In the genomic region with DNA sequence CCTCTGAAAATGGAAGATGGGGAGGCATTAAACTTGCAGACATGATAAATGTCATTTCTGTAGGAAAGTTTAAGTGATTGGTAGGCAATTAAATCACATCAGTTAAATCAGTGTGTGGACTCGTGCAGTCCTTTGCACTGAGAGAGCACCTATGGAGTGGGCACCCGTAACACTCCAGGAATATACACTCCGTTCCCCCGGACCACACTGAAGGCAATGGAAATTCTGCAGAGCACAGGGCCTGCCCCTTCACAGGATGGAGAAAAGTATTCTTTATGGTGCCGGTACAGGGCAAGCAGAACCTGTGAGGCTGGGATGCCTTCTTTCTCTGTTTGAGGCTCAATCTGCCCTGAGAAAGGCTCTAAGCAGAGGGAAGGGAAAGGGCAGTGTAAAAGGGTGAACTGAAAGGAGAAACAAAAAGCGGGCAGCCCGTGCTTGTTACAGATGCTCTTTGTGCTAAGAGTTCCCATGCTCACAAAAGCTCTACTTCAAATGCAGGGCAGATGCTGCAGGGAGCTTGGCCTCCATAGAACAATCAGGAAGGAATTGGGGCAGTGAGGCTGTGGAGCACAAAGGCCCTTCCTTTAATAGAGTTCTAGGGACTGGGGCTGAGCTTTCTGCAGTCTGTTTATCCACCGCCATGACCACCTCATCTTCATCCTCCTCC, we compare ENCODE assay signal across 12 mouse cellular contexts.
A peak's percentile ranks its signal among the peaks of the same experiment; 100 is the strongest.
DNase-seq lines count a peak whose midpoint lies in the region; ATAC-seq lines count a peak whose summit lies in the region.
"Had no signal": no experiment of that assay in that cellular context is flagged by ENCODE, and none has a peak within 500 bp of the region (broad histone marks: within the 10 kb centered on the region; RNA-seq: fewer than 3 reads in every experiment).

No protein-coding gene starts in this region.

- peaks cover 6% of the 10 kb centered on the region; the same call in 1 of the 2 replicates for H3K4me1 ChIP-seq in neural tube, embryonic 12.5 days
- no peaks in the 10 kb centered on the region for H3K4me1 ChIP-seq in hindbrain, embryonic 15.5 days (replicated peaks)
- H3K4me1 ChIP-seq: lung, embryonic 15.5 days had no signal

- H3K27ac ChIP-seq in neural tube, embryonic 12.5 days = no peak overlapping the region
- no peak overlapping the region for H3K27ac ChIP-seq in hindbrain, embryonic 15.5 days (replicated peaks)
- H3K27ac ChIP-seq: lung, embryonic 15.5 days had no signal

- H3K9ac ChIP-seq in neural tube, embryonic 12.5 days = no peak overlapping the region
- no peak overlapping the region for H3K9ac ChIP-seq in hindbrain, embryonic 15.5 days
- H3K9ac ChIP-seq: lung, embryonic 15.5 days had no signal

- H3K36me3 ChIP-seq in neural tube, embryonic 12.5 days = no peaks in the 10 kb centered on the region
- H3K36me3 ChIP-seq in hindbrain, embryonic 15.5 days = no peaks in the 10 kb centered on the region
- H3K36me3 ChIP-seq: lung, embryonic 15.5 days had no signal

- no peaks in the 10 kb centered on the region for H3K27me3 ChIP-seq in neural tube, embryonic 12.5 days (replicated peaks)
- no peaks in the 10 kb centered on the region for H3K27me3 ChIP-seq in hindbrain, embryonic 15.5 days
- H3K27me3 ChIP-seq: lung, embryonic 15.5 days had no signal

- H3K4me2 ChIP-seq in neural tube, embryonic 12.5 days (replicated peaks) = no peak overlapping the region
- H3K4me2 ChIP-seq in hindbrain, embryonic 15.5 days = no peak overlapping the region
- H3K4me2 ChIP-seq: heart, embryonic 11.5 days; lung, embryonic 15.5 days had no signal

- H3K4me3 ChIP-seq in neural tube, embryonic 12.5 days = no peak overlapping the region
- H3K4me3 ChIP-seq in hindbrain, embryonic 15.5 days = no peak overlapping the region
- H3K4me3 ChIP-seq: lung, embryonic 15.5 days had no signal

- peak; percentile 31; the same call in 1 of the 2 replicates for ATAC-seq in cerebellum, adult (ENCODE audit: insufficient number of reproducible peaks, low FRiP score, low TSS enrichment)
- peak; percentile 70 for ATAC-seq in neural tube, embryonic 12.5 days (ENCODE audit: low FRiP score, low read depth)
- peak; percentile 61; the same call in 1 of the 2 replicates for ATAC-seq in hindbrain, embryonic 15.5 days (ENCODE audit: low FRiP score, low read depth)

- no peaks in the 10 kb centered on the region for H3K9me3 ChIP-seq in neural tube, embryonic 12.5 days
- no peaks in the 10 kb centered on the region for H3K9me3 ChIP-seq in hindbrain, embryonic 15.5 days
- H3K9me3 ChIP-seq: lung, embryonic 15.5 days had no signal

- 54% methylated on average over 8 of the region's 8 CpGs for whole genome bisulfite sequencing in neural tube, embryonic 12.5 days
- WGBS in hindbrain, embryonic 15.5 days = 57% methylated on average over 8 of the region's 8 CpGs

- no peak for DNase-seq in cerebellum, adult 9-10 months
- DNase-seq in neural tube, embryonic 10.5 days (ENCODE audit: extremely low spot score, low spot score) = no peak
- DNase-seq in retina, embryonic 14.5 days (ENCODE audit: low spot score) = peak; percentile 43
- DNase-seq in spleen, postnatal 10 days (ENCODE audit: low spot score in 2 of 2) = no peak
- no peak for DNase-seq in gastrocnemius, postnatal 4 days (ENCODE audit: low spot score in 2 of 2)
- DNase-seq: cerebellum, adult 2 months; thymus, postnatal 14 days had no signal
